Mouse (Mus musculus): ENCODE measurements around the gene Apba1. TPM values are rescaled to one million over a fixed set of nuclear protein-coding genes. Genes with fewer than 3 reads are reported as not detected.

Gene Apba1
- polyA plus RNA-seq, 1 experiment from 2014 or later, result 1.3 TPM

- Histone ChIP-seq H3K4me2 (ENCODE audit: low read length) (no peak overlapping the region), H3K27me3 (ENCODE audit: insufficient read depth, low read length) (no peaks in the 10 kb centered on the region), H3K9me3 (replicated peaks; ENCODE audit: low read length) (no peaks in the 10 kb centered on the region), H3K27ac (no peak overlapping the region), H3K4me1 (replicated peaks; ENCODE audit: insufficient read depth, low read length) (no peaks in the 10 kb centered on the region), H3K9ac (ENCODE audit: low read depth, low read length) (no peak overlapping the region), H3K4me3 (replicated peaks; ENCODE audit: low read depth, low read length) (no peak overlapping the region), H3K36me3 (ENCODE audit: insufficient read depth, low read length) (no peaks in the 10 kb centered on the region)
- TF ChIP-seq CTCF (IDR thresholded peaks at IDR 0.05; ENCODE audit: low read depth), result no peak
- 47% methylated on average over 5 of the region's 5 CpGs for WGBS
- DNase-seq (ENCODE audit: low spot score) (no peak), ATAC-seq (replicated peaks; ENCODE audit: low FRiP score, low read depth) (no peak)
Observed at GRCm38 (mm10) chr19:23875819-23876218, 117.1 kb downstream of the Apba1 start.

- Histone ChIP-seq H3K4me1 (replicated peaks; ENCODE audit: insufficient read depth, low read length) (no peaks in the 10 kb centered on the region), H3K36me3 (ENCODE audit: insufficient read depth, low read length) (no peaks in the 10 kb centered on the region), H3K9ac (ENCODE audit: low read depth, low read length) (no peak overlapping the region), H3K4me2 (ENCODE audit: low read length) (no peak overlapping the region), H3K27me3 (ENCODE audit: insufficient read depth, low read length) (no peaks in the 10 kb centered on the region), H3K9me3 (replicated peaks; ENCODE audit: low read length) (no peaks in the 10 kb centered on the region), H3K27ac (no peak overlapping the region), H3K4me3 (replicated peaks; ENCODE audit: low read depth, low read length) (no peak overlapping the region)
- peak; percentile 50 for DNase-seq (ENCODE audit: low spot score)
- TF ChIP-seq CTCF (IDR thresholded peaks at IDR 0.05; ENCODE audit: low read depth), result no peak
- no peak for ATAC-seq (replicated peaks; ENCODE audit: low FRiP score, low read depth)
- WGBS, result 29% methylated on average over 7 of the region's 7 CpGs
Observed at GRCm38 (mm10) chr19:23879862-23880261, 121.2 kb downstream of the Apba1 start.

- no peaks in the 10 kb centered on the region for H3K4me1 ChIP-seq (replicated peaks; ENCODE audit: insufficient read depth, low read length)
- no peak for ATAC-seq (replicated peaks; ENCODE audit: low FRiP score, low read depth)
- no peak overlapping the region for H3K27ac ChIP-seq
- 91% methylated on average over 5 of the region's 5 CpGs for WGBS
- no peak overlapping the region for H3K9ac ChIP-seq (ENCODE audit: low read depth, low read length)
- no peaks in the 10 kb centered on the region for H3K27me3 ChIP-seq (ENCODE audit: insufficient read depth, low read length)
- H3K9me3 ChIP-seq (replicated peaks; ENCODE audit: low read length), result no peaks in the 10 kb centered on the region
- H3K4me2 ChIP-seq (ENCODE audit: low read length), result no peak overlapping the region
- DNase-seq (ENCODE audit: low spot score), result no peak
- no peak for TF ChIP-seq CTCF (IDR thresholded peaks at IDR 0.05; ENCODE audit: low read depth)
- no peak overlapping the region for H3K4me3 ChIP-seq (replicated peaks; ENCODE audit: low read depth, low read length)
- no peaks in the 10 kb centered on the region for H3K36me3 ChIP-seq (ENCODE audit: insufficient read depth, low read length)
Observed at GRCm38 (mm10) chr19:23886169-23886568, 127.5 kb downstream of the Apba1 start.

- Histone ChIP-seq H3K27me3 (ENCODE audit: insufficient read depth, low read length) (peaks cover 11% of the 10 kb centered on the region; the same call in 1 of the 2 replicates), H3K36me3 (ENCODE audit: insufficient read depth, low read length) (no peaks in the 10 kb centered on the region), H3K4me3 (replicated peaks; ENCODE audit: low read depth, low read length) (no peak overlapping the region), H3K9ac (ENCODE audit: low read depth, low read length) (no peak overlapping the region), H3K4me2 (ENCODE audit: low read length) (no peak overlapping the region), H3K27ac (no peak overlapping the region), H3K9me3 (replicated peaks; ENCODE audit: low read length) (no peaks in the 10 kb centered on the region; the same call in 1 of the 2 replicates), H3K4me1 (replicated peaks; ENCODE audit: insufficient read depth, low read length) (no peaks in the 10 kb centered on the region)
- ATAC-seq (replicated peaks; ENCODE audit: low FRiP score, low read depth) (no peak), DNase-seq (ENCODE audit: low spot score) (no peak)
- 88% methylated on average over 6 of the region's 6 CpGs for WGBS
- TF ChIP-seq CTCF (IDR thresholded peaks at IDR 0.05; ENCODE audit: low read depth), result no peak
Observed at GRCm38 (mm10) chr19:23891421-23891820, 132.7 kb downstream of the Apba1 start.

- Histone ChIP-seq H3K4me1 (replicated peaks; ENCODE audit: insufficient read depth, low read length) (no peaks in the 10 kb centered on the region), H3K9me3 (replicated peaks; ENCODE audit: low read length) (no peaks in the 10 kb centered on the region; the same call in 1 of the 2 replicates), H3K4me2 (ENCODE audit: low read length) (peak overlapping the region; percentile 55), H3K9ac (ENCODE audit: low read depth, low read length) (peak overlapping the region; percentile 42; the same call in 1 of the 2 replicates), H3K36me3 (ENCODE audit: insufficient read depth, low read length) (no peaks in the 10 kb centered on the region), H3K4me3 (replicated peaks; ENCODE audit: low read depth, low read length) (peak overlapping the region; percentile 27), H3K27me3 (ENCODE audit: insufficient read depth, low read length) (peaks cover 11% of the 10 kb centered on the region; the same call in 1 of the 2 replicates), H3K27ac (no peak overlapping the region)
- TF ChIP-seq CTCF (IDR thresholded peaks at IDR 0.05; ENCODE audit: low read depth), result no peak
- DNase-seq (ENCODE audit: low spot score), result no peak
- WGBS, result 31% methylated on average over 31 of the region's 37 CpGs
- ATAC-seq (replicated peaks; ENCODE audit: low FRiP score, low read depth), result no peak
Observed at GRCm38 (mm10) chr19:23892633-23893032, 133.9 kb downstream of the Apba1 start.

- DNase-seq (ENCODE audit: low spot score), result peak; percentile 49
- H3K9ac ChIP-seq (ENCODE audit: low read depth, low read length), result peak overlapping the region; percentile 42; the same call in 1 of the 2 replicates
- H3K27ac ChIP-seq, result no peak overlapping the region
- ATAC-seq (replicated peaks; ENCODE audit: low FRiP score, low read depth), result peak; percentile 79
- WGBS, result 22% methylated on average over 99 of the region's 110 CpGs
- peak overlapping the region; percentile 55 for H3K4me2 ChIP-seq (ENCODE audit: low read length)
- H3K9me3 ChIP-seq (replicated peaks; ENCODE audit: low read length), result no peaks in the 10 kb centered on the region; the same call in 1 of the 2 replicates
- H3K27me3 ChIP-seq (ENCODE audit: insufficient read depth, low read length), result peaks cover 11% of the 10 kb centered on the region; the same call in 1 of the 2 replicates
- H3K4me1 ChIP-seq (replicated peaks; ENCODE audit: insufficient read depth, low read length), result no peaks in the 10 kb centered on the region
- peak overlapping the region; percentile 27 for H3K4me3 ChIP-seq (replicated peaks; ENCODE audit: low read depth, low read length)
- no peaks in the 10 kb centered on the region for H3K36me3 ChIP-seq (ENCODE audit: insufficient read depth, low read length)
- TF ChIP-seq CTCF (IDR thresholded peaks at IDR 0.05; ENCODE audit: low read depth), result peak; percentile 40; the same call in 1 of the 2 replicates
Observed at GRCm38 (mm10) chr19:23893093-23893889, 134.6 kb downstream of the Apba1 start.
